Mouse (Mus musculus) heart, embryonic 14.5 days (tissue): Measurements from ENCODE around the gene Rftn1. TPM values are rescaled to one million over a fixed set of nuclear protein-coding genes. Genes with fewer than 3 reads are reported as not detected.

Source experiments
- ATAC-seq: fragments of 200-750 bp; cut with Nextera tagmentation; 2 replicates; pipeline ENCODE4 v1.8.0; 2017; ENCODE audit warnings: low read depth, moderate TSS enrichment; ENCODE audit not compliant: insufficient number of reproducible peaks, insufficient read depth, low FRiP score
- H3K27ac ChIP-seq, 2 experiments: fragments of 200-500 bp in 1 of 2; fragments of 300-500 bp in 1 of 2; sonication (generic) in 1 of 2; replicated peaks in 1 of 2; 2 replicates each; pipeline ENCODE4 v1.5.1; 2012 to 2014; ENCODE audit warnings: low read depth in 2 of 2, low read length in 2 of 2, control low read depth in 1 of 2, mild to moderate bottlenecking in 1 of 2, mixed read lengths in 1 of 2; ENCODE audit not compliant: control insufficient read depth in 1 of 2, insufficient read depth in 1 of 2
- H3K27me3 ChIP-seq: fragments of 300-500 bp; sonication (generic); 2 replicates; pipeline ENCODE4 v1.6.1; 2014; ENCODE audit warnings: mild to moderate bottlenecking, low read length, control low read depth; ENCODE audit not compliant: control insufficient read depth, insufficient read depth
- H3K36me3 ChIP-seq: fragments of 300-500 bp; sonication (generic); 2 replicates; pipeline ENCODE4 v1.6.1; 2014; ENCODE audit warnings: mild to moderate bottlenecking, control low read depth, low read length, mixed read lengths; ENCODE audit not compliant: control insufficient read depth, insufficient read depth
- H3K4me1 ChIP-seq, 2 experiments: fragments of 200-500 bp in 1 of 2; fragments of 300-500 bp in 1 of 2; sonication (generic) in 1 of 2; 2 replicates each; pipeline ENCODE4 v1.6.1; 2012 to 2014; ENCODE audit warnings: low read length in 2 of 2, control low read depth in 1 of 2, mixed read lengths in 1 of 2; ENCODE audit not compliant: control insufficient read depth in 2 of 2, insufficient read depth in 2 of 2
- H3K4me2 ChIP-seq: fragments of 300-500 bp; sonication (generic); 2 replicates; pipeline ENCODE4 v1.6.1; 2014; ENCODE audit warnings: mild to moderate bottlenecking, low read length
- H3K4me3 ChIP-seq, 2 experiments: fragments of 200-500 bp in 1 of 2; fragments of 300-500 bp in 1 of 2; sonication (generic) in 1 of 2; 2 replicates each; pipeline ENCODE4 v1.5.1; 2012 to 2014; ENCODE audit warnings: low read length in 2 of 2, mild to moderate bottlenecking in 2 of 2, control low read depth in 1 of 2, low read depth in 1 of 2, moderate library complexity in 1 of 2; ENCODE audit not compliant: control insufficient read depth in 1 of 2, insufficient read depth in 1 of 2
- H3K9ac ChIP-seq: fragments of 300-500 bp; sonication (generic); 2 replicates; pipeline ENCODE4 v1.6.1; 2014; ENCODE audit warnings: mild to moderate bottlenecking, low read length
- H3K9me3 ChIP-seq: fragments of 300-500 bp; sonication (generic); 2 replicates; pipeline ENCODE4 v1.6.1; 2016; ENCODE audit warnings: low read length, control low read depth; ENCODE audit not compliant: control insufficient read depth
- WGBS: fragments of 180-500 bp; shearing (Covaris S2); extraction: QIAGEN DNeasy Blood & Tissue Kit; methylation state at CpG from one replicate; pipeline ENCODE4 v1.1.7; 2014; 5-methylcytosine and 5-hydroxymethylcytosine counted together
- polyA plus RNA-seq: library from polyadenylated mRNA; unstranded; fragments of >200 nt; fragmentation: Nextera tagmentation; extraction: Ambion mirVana; gene quantifications from 2 replicates; pipeline ENCODE4 v1.2.1, GENCODE M21; 2014

Rftn1 gene
- polyA plus RNA-seq, 1 experiment from 2014 or later, result 26.2 TPM

- Histone ChIP-seq H3K4me2 (no peak overlapping the region), H3K4me3 (no peak overlapping the region), H3K4me1 (no peaks in the 10 kb centered on the region), H3K9ac (no peak overlapping the region), H3K27me3 (no peaks in the 10 kb centered on the region), H3K27ac (no peak overlapping the region), H3K9me3 (peaks cover 7% of the 10 kb centered on the region), H3K36me3 (no peaks in the 10 kb centered on the region)
- WGBS, result 47% methylated on average over 7 of the region's 7 CpGs
- ATAC-seq, result no peak
Measured at GRCm38 (mm10) chr17:49975481-49975880, 215.0 kb downstream of the Rftn1 start.

GRCm38 (mm10) chr17:49974996-49975395 lies 215.5 kb downstream of the Rftn1 start:
- Histone ChIP-seq H3K27me3 (no peaks in the 10 kb centered on the region), H3K36me3 (no peaks in the 10 kb centered on the region), H3K4me2 (no peak overlapping the region), H3K4me1 (no peaks in the 10 kb centered on the region), H3K9ac (no peak overlapping the region), H3K9me3 (peaks cover 6% of the 10 kb centered on the region), H3K4me3 (no peak overlapping the region), H3K27ac (no peak overlapping the region)
- 80% methylated on average over 6 of the region's 6 CpGs for WGBS
- ATAC-seq, result no peak

GRCm38 (mm10) chr17:49972164-49972563 lies 218.3 kb downstream of the Rftn1 start:
- no peaks in the 10 kb centered on the region for H3K4me1 ChIP-seq
- no peaks in the 10 kb centered on the region for H3K27me3 ChIP-seq
- ATAC-seq, result no peak
- no peak overlapping the region for H3K4me2 ChIP-seq
- peaks cover 6% of the 10 kb centered on the region for H3K9me3 ChIP-seq
- H3K4me3 ChIP-seq, result no peak overlapping the region
- 79% methylated on average over 1 of the region's 1 CpGs for WGBS
- no peak overlapping the region for H3K27ac ChIP-seq
- H3K36me3 ChIP-seq, result no peaks in the 10 kb centered on the region
- H3K9ac ChIP-seq, result no peak overlapping the region

- no peaks in the 10 kb centered on the region for H3K36me3 ChIP-seq
- H3K9me3 ChIP-seq, result peaks cover 6% of the 10 kb centered on the region
- H3K4me3 ChIP-seq, result no peak overlapping the region
- no peak for ATAC-seq
- H3K4me1 ChIP-seq, result no peaks in the 10 kb centered on the region
- no peak overlapping the region for H3K27ac ChIP-seq
- no peak overlapping the region for H3K9ac ChIP-seq
- H3K4me2 ChIP-seq, result no peak overlapping the region
- no peaks in the 10 kb centered on the region for H3K27me3 ChIP-seq
Measured at GRCm38 (mm10) chr17:49971057-49971456, 219.4 kb downstream of the Rftn1 start.

GRCm38 (mm10) chr17:49968467-49969207 lies 221.8 kb downstream of the Rftn1 start:
- no peak for ATAC-seq
- Histone ChIP-seq H3K36me3 (no peaks in the 10 kb centered on the region), H3K27ac (no peak overlapping the region), H3K9ac (no peak overlapping the region), H3K9me3 (peaks cover 6% of the 10 kb centered on the region), H3K27me3 (no peaks in the 10 kb centered on the region), H3K4me3 (no peak overlapping the region), H3K4me2 (no peak overlapping the region), H3K4me1 (no peaks in the 10 kb centered on the region)
- 54% methylated on average over 9 of the region's 9 CpGs for whole genome bisulfite sequencing

- H3K27ac ChIP-seq, result no peak overlapping the region
- no peak overlapping the region for H3K9ac ChIP-seq
- peaks cover 6% of the 10 kb centered on the region for H3K9me3 ChIP-seq
- H3K4me3 ChIP-seq, result no peak overlapping the region
- H3K36me3 ChIP-seq, result no peaks in the 10 kb centered on the region
- no peak overlapping the region for H3K4me2 ChIP-seq
- WGBS, result 83% methylated on average over 17 of the region's 17 CpGs
- H3K4me1 ChIP-seq, result no peaks in the 10 kb centered on the region
- no peak for ATAC-seq
- H3K27me3 ChIP-seq, result no peaks in the 10 kb centered on the region
Measured at GRCm38 (mm10) chr17:49965846-49966762, 224.4 kb downstream of the Rftn1 start.

- H3K9me3 ChIP-seq, result peaks cover 3% of the 10 kb centered on the region
- H3K36me3 ChIP-seq, result no peaks in the 10 kb centered on the region
- no peaks in the 10 kb centered on the region for H3K27me3 ChIP-seq
- H3K4me1 ChIP-seq, result no peaks in the 10 kb centered on the region
- no peak for ATAC-seq
- H3K4me2 ChIP-seq, result no peak overlapping the region
- WGBS, result 74% methylated on average over 7 of the region's 7 CpGs
- H3K9ac ChIP-seq, result no peak overlapping the region
- no peak overlapping the region for H3K27ac ChIP-seq
- H3K4me3 ChIP-seq, result no peak overlapping the region
Measured at GRCm38 (mm10) chr17:49965035-49965434, 225.4 kb downstream of the Rftn1 start.
